Mouse (Mus musculus): ENCODE measurements around the gene 1600014C23Rik.

DNA sequence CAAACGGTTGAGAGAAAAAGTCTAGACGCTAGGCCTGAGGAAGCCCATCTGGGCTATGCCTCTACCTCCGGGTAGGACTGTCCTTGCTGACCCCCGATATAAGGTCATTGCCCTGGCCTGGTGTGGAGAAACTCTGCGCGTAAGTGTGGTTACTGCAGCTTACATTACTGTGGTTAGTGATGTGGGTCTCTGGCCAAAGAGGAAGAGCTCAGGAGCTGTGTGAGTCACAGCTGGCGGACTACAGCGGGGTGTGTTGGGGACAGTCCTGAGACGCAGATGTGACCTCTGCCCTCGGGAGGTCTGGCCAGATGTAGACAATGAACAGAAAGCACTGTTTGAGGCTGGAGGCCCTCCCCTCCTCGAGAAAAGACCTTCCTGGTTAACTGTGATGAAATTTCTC is 19.0 kb upstream of the 1600014C23Rik start:
- TF ChIP-seq POLR2A (IDR thresholded peaks at IDR 0.05; ENCODE audit: borderline replicate concordance, insufficient read depth, low read length) (no peak), CTCF (IDR thresholded peaks at IDR 0.05; ENCODE audit: borderline replicate concordance, insufficient read depth, low read depth, low read length) (no peak)

All from cerebellum, adult 2 months (tissue).